Mouse (Mus musculus) left cerebral cortex, postnatal 14 days (tissue): ENCODE measurements around the gene D430042O09Rik. TPM values are rescaled to one million over a fixed set of nuclear protein-coding genes. Genes with fewer than 3 reads are reported as not detected.
A peak's percentile ranks its signal among the peaks of the same experiment; 100 is the strongest.

ENCODE experiments used
- DNase-seq, 2 experiments: peaks; one replicate each; pipeline ENCODE4 v3.0.0; 2021 to 2022; ENCODE audit warnings: low spot score in 2 of 2, mixed read lengths in 1 of 2
- intact Hi-C: fragments of 180-260 bp; cut with DNase I; formaldehyde crosslinking; loops from one replicate; pipeline ENCODE4 v1.15.1; 2025
- total RNA-seq, 2 experiments: library from RNA; stranded (reverse); gene quantifications; 2 replicates each; pipeline ENCODE4 v1.2.3; 2021

The D430042O09Rik gene
- total RNA-seq, 2 experiments from 2014 or later = 18.5 to 24.4 TPM

- intact Hi-C loops = no loop called here
- peak; percentile 39 to 66 for DNase-seq
These were observed 65.4 kb downstream of the D430042O09Rik start for GRCm38 (mm10) chr7:125772961-125773571.

- no peak for DNase-seq
- intact Hi-C loops = no loop called here
These were observed 75.5 kb downstream of the D430042O09Rik start for GRCm38 (mm10) chr7:125783206-125783605.

- no peak for DNase-seq
- intact Hi-C loops = no loop called here
These were observed 78.4 kb downstream of the D430042O09Rik start for GRCm38 (mm10) chr7:125786105-125786504.

GRCm38 (mm10) chr7:125787046-125787445 lies 79.4 kb downstream of the D430042O09Rik start:
- DNase-seq = no peak
- intact Hi-C loops = no loop called here

- DNase-seq = no peak
- intact Hi-C loops = no loop called here
These were observed 82.4 kb downstream of the D430042O09Rik start for GRCm38 (mm10) chr7:125790039-125790438.

- DNase-seq = no peak
- intact Hi-C loops = no loop called here
These were observed 98.9 kb downstream of the D430042O09Rik start for GRCm38 (mm10) chr7:125806571-125806970.

- intact Hi-C loops = no loop called here
These were observed 100.5 kb downstream of the D430042O09Rik start for GRCm38 (mm10) chr7:125808210-125808609.

GRCm38 (mm10) chr7:125812721-125813120 lies 105.0 kb downstream of the D430042O09Rik start:
- no peak for DNase-seq
- intact Hi-C loops = no loop called here

More at GRCm38 (mm10) chr7:125808210-125808609, 100.5 kb downstream of the D430042O09Rik start:
- DNase-seq = no peak

GRCm38 (mm10) chr7:125815733-125816132 lies 108.0 kb downstream of the D430042O09Rik start:
- no peak for DNase-seq

GRCm38 (mm10) chr7:125818301-125818712 lies 110.6 kb downstream of the D430042O09Rik start:
- intact Hi-C loops = no loop called here
- DNase-seq = no peak

More at GRCm38 (mm10) chr7:125815733-125816132, 108.0 kb downstream of the D430042O09Rik start:
- intact Hi-C loops = no loop called here

GRCm38 (mm10) chr7:125820233-125820632 lies 112.5 kb downstream of the D430042O09Rik start:
- intact Hi-C loops = loop anchor here (5.0 kb wide), 1 partner anchor 262 kb away; the partner anchor contains the start of gene Gsg1l
- DNase-seq = no peak

- no peak for DNase-seq
- intact Hi-C loops = no loop called here
These were observed 118.7 kb downstream of the D430042O09Rik start for GRCm38 (mm10) chr7:125826425-125826824.

- intact Hi-C loops = no loop called here
- no peak for DNase-seq
These were observed 119.2 kb downstream of the D430042O09Rik start for GRCm38 (mm10) chr7:125826887-125827286.

- intact Hi-C loops = no loop called here
- no peak for DNase-seq
These were observed 119.7 kb downstream of the D430042O09Rik start for GRCm38 (mm10) chr7:125827420-125827819.

GRCm38 (mm10) chr7:125828561-125828960 lies 120.9 kb downstream of the D430042O09Rik start:
- intact Hi-C loops = no loop called here
- DNase-seq = no peak

GRCm38 (mm10) chr7:125829121-125829666 lies 121.5 kb downstream of the D430042O09Rik start:
- intact Hi-C loops = no loop called here
- no peak for DNase-seq

- intact Hi-C loops = no loop called here
- no peak for DNase-seq
These were observed 125.1 kb downstream of the D430042O09Rik start for GRCm38 (mm10) chr7:125832767-125833166.

- DNase-seq = no peak
- intact Hi-C loops = no loop called here
These were observed 125.8 kb downstream of the D430042O09Rik start for GRCm38 (mm10) chr7:125833471-125833870.

GRCm38 (mm10) chr7:125838078-125838742 lies 130.5 kb downstream of the D430042O09Rik start:
- intact Hi-C loops = no loop called here
- no peak for DNase-seq

- no peak for DNase-seq
- intact Hi-C loops = no loop called here
These were observed 137.9 kb downstream of the D430042O09Rik start for GRCm38 (mm10) chr7:125845611-125846010.
